Mouse (Mus musculus) c-Kit-positive CD71-positive TER-119-negative erythroid progenitor cells, embryonic 14.5 days (primary cell): Measurements from ENCODE around the gene Ptchd1.

Experiments used
- DNase-seq: peaks from one replicate; pipeline ENCODE4 v3.0.0-alpha.2; 2013; ENCODE audit warnings: low read depth

Gene Ptchd1

GRCm38 (mm10) chrX:155623701-155624281 is at the start of gene Ptchd1:
TSS of gene Ptchd1 (minus strand) at chrX:155623814.
- DNase-seq, result no peak

- no peak for DNase-seq
Observed at GRCm38 (mm10) chrX:155657971-155658370, 34.4 kb upstream of the Ptchd1 start.

DNA sequence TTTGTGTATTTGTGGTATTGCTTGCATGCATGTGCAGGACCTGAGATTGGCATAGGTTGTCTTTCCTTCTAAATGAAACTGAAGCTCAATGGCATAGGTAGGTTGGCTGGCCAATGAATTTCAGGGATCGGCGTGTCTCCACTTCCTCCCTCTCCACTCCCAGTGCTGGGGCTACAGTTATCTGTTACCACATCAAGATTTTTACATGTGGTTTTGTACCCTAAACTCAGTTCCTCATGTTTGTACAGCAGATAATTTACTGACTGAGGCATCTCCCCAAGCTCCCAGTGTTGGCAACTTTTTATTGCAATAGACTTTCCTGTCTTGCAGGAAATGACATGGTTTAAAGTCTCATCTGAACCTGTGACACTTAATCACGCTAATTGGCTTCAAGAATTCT is 22.4 kb upstream of the Ptchd1 start:
- DNase-seq, result no peak

GRCm38 (mm10) chrX:155643975-155644374 is 20.4 kb upstream of the Ptchd1 start:
- DNase-seq, result no peak

GRCm38 (mm10) chrX:155625671-155626196 is 2.1 kb upstream of the Ptchd1 start:
- DNase-seq, result no peak

DNA sequence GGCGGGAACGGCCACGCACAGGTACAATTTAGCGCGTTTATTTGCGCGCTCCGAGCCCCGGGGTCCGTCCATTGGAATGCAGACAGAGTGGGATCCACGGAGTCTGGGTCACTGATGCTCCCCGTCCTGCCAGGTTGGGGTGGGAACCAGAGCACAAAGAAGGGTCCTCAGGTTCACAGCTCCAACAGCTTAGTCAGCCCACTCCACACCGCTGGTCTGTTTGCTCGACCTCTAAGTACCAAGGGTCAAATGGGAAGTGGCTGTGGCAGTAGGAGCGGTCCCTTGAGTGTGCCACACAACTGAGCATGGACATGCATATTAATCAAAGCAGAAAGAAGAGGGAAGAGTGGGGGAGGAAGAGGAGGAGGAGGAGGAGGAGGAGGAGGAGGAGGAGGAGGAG is 1.3 kb upstream of the Ptchd1 start:
- DNase-seq, result no peak

GRCm38 (mm10) chrX:155624341-155624841 is 777 bp upstream of the Ptchd1 start, which contains the start of gene Gm15155:
TSS of gene Gm15155 (plus strand) at chrX:155624741.
- DNase-seq, result no peak

GRCm38 (mm10) chrX:155622961-155623599 is 534 bp downstream of the Ptchd1 start:
- DNase-seq, result no peak

DNA sequence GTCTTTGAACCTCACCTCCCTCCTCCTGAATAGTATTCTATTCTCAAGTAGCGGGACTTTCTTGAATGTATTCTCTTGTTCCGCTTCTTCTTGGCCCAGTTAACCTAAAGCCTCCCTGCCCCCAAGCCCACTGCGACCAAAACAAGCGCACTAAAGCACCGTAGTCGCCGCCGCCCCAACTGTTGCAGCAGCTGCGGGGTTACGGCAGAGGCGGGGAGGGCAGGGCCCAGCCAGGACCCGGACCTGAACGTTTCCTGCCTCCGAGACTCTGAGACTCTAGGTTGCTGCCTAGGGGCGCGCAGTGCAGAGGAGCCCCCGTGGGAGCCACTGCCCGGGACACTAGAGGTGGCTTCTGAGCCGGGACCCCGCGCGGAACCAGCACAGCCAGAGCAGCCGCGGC is 1.1 kb downstream of the Ptchd1 start:
- no peak for DNase-seq

DNA sequence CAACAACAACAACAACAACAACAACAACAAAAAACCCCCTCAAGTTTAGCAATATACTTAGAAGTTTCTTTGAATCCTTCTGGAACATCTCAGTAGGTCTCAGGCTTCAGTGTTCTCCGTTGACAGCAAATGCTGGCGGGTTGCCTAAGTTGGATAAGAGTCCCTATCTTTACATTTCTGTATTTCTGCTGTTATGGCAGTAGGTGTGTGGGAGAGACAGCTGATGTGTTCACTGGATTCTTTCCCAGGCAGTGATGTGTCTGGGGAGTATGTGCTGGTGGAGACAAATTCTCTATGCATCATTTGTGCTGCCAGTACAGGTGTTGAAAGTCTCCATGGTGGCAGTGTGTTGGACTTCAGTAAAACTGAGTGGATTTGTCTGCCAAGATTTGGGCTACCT is 22.4 kb downstream of the Ptchd1 start:
- no peak for DNase-seq

GRCm38 (mm10) chrX:155596390-155596789 is 27.2 kb downstream of the Ptchd1 start:
- no peak for DNase-seq

DNA sequence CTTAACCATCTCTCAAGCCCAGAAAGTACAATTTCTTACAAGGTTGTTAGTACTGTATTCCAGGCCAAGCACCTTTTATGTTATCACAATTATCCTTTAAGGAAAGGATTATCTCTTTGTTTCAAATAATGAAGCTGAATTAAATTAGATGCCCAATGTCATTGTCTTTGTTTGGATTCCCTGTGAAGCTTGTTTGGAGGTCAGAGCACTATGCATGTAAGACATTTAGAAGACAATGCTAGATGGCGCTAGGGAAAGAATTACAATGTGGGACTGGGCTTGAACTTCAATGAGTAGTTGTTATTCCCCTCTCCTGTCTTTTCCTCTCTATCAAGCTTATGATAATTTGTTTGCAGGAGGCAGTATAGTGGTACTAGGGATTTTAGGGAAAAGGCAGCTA is 28.9 kb downstream of the Ptchd1 start:
- no peak for DNase-seq

- no peak for DNase-seq
Observed at GRCm38 (mm10) chrX:155592467-155592866, 31.1 kb downstream of the Ptchd1 start.

DNA sequence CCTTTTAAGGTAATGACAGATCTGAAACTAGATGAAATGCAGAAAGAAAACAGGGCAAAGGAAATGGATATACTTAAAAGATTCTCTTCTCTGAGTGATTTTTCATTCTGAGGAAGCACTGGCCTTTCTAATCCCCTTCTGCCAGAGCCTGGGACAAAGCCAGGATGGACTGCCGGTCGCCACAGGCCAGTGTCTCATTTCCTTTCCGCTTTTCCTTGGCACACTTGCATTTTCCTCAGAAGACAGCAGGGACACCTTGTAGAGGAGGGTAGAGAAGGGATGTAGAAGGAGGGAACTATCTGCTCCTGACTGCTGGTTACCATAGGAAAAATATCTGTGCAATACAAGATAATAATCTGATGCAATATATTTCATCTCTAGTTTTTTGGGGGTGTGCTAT is 32.1 kb downstream of the Ptchd1 start:
- DNase-seq, result no peak

DNA sequence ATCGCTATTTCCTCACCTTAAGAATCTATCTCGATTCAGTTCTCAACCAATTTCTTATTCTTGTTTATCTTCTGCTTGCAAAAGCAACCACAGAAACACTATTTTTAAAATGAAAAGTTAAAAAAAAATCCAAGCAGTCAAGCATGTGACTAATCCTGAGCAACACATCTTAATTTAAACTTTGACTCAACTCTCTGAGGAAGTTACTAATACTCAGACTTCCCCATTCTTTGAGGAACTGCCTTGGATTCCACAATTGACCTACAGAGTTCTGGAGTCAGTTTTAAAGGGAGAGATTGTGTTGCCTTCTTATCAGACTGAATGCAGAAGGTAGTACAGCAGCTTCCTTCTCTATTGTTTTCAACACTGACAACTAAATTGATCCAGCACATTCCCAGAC is 39.0 kb downstream of the Ptchd1 start:
- no peak for DNase-seq

DNA sequence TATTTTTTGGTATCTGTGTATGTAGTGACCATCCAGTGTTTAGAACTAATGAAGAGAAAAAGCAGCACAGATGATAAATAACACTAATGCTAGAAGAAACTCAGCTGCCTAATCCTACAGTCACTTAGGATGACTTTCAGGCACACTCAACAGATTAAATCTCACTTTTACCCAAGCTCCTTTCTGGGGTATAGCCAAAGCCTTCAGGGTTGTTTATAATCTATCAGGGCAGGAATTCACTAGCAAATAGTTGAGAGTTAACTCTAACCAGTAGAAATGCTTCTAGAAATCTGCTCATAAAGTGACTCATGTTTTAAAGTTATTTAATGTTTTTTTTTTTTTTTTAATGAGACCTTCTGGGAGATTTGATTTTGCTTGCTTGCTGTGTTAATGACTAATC is 43.8 kb downstream of the Ptchd1 start:
- DNase-seq, result no peak

DNA sequence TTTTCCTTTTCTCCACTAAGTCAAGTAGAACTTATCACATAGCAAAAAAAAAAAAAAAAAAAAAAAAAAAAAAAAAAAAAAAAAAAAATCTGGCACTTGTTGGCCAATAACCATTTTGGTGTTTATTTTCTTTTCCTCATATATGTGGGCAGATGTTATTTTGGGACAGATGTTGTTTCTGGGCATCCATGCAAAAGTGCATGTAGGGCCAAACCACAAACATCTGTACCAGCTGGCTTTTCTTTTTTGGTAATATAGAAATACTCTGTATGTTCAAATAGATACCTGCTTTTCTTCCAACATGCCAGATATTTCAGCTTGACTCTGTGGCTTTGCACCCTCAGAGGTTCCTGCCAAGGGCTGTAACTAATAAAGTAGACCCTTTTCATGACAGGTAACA is 51.2 kb downstream of the Ptchd1 start:
- no peak for DNase-seq

- DNase-seq, result no peak
Observed at GRCm38 (mm10) chrX:155543780-155544179, 79.8 kb downstream of the Ptchd1 start.
